Mouse (Mus musculus) CH12.LX (cell line): ENCODE data around the gene Os9. TPM values are rescaled to one million over a fixed set of nuclear protein-coding genes. Genes with fewer than 3 reads are reported as not detected.
"Not testable (repeated sequence)": the region's sequence is repeated elsewhere in the genome, so short reads cannot be mapped to it uniquely, and the experiment has no call there.

Experiments
- DNase-seq: peaks from one replicate; pipeline ENCODE4 v3.0.0-alpha.2; 2013; ENCODE audit errors: extremely low read depth
- H3K27ac ChIP-seq: 2 replicates; pipeline ENCODE4 v1.5.1; 2012; ENCODE audit warnings: low read depth, mild to moderate bottlenecking, control low read depth, moderate library complexity; ENCODE audit not compliant: insufficient read depth
- H3K27me3 ChIP-seq: replicated peaks from 2 replicates; pipeline ENCODE3; 2012; ENCODE audit warnings: inconsistent platforms
- H3K36me3 ChIP-seq, 2 experiments: replicated peaks in 1 of 2; 2 replicates each; pipeline versions ENCODE3 to v1.6.1; 2012; ENCODE audit warnings: inconsistent platforms in 1 of 2, low read length in 1 of 2, mild to moderate bottlenecking in 1 of 2, mixed read lengths in 1 of 2, moderate library complexity in 1 of 2; ENCODE audit not compliant: control insufficient read depth in 1 of 2, insufficient read depth in 1 of 2
- H3K4me1 ChIP-seq, 2 experiments: 2 replicates each; pipeline ENCODE4 v1.6.1; 2012; ENCODE audit warnings: inconsistent platforms in 1 of 2, moderate library complexity in 1 of 2; ENCODE audit not compliant: insufficient read depth in 2 of 2, control insufficient read depth in 1 of 2
- H3K4me2 ChIP-seq: 2 replicates; pipeline ENCODE4 v1.6.1; 2012; ENCODE audit warnings: low read depth, mild to moderate bottlenecking, control low read depth; ENCODE audit not compliant: poor library complexity, insufficient read depth, severe bottlenecking
- H3K4me3 ChIP-seq, 3 experiments: fragments of 150-350 bp in 1 of 3; sonication (generic) in 1 of 3; replicated peaks in 1 of 3; 2 replicates each; pipeline versions ENCODE3 to v1.5.1; 2011 to 2012; ENCODE audit warnings: low read depth in 2 of 3, low read length in 2 of 3, mild to moderate bottlenecking in 2 of 3, moderate library complexity in 2 of 3, control low read depth in 1 of 3, improper control_type of control experiment in 1 of 3, inconsistent platforms in 1 of 3, mixed read lengths in 1 of 3; ENCODE audit not compliant: poor library complexity in 1 of 3
- H3K79me2 ChIP-seq: replicated peaks from 2 replicates; pipeline ENCODE4 v1.6.1; 2012; ENCODE audit warnings: mild to moderate bottlenecking, moderate library complexity; ENCODE audit not compliant: control insufficient read depth, poor library complexity, insufficient read depth, severe bottlenecking; ENCODE audit errors: extremely low read depth
- H3K9ac ChIP-seq: 2 replicates; pipeline ENCODE4 v1.6.1; 2012; ENCODE audit warnings: low read depth, mild to moderate bottlenecking, control low read depth, moderate library complexity; ENCODE audit not compliant: insufficient read depth
- H3K9me3 ChIP-seq: replicated peaks from 2 replicates; pipeline ENCODE3; 2012; ENCODE audit warnings: low read length, inconsistent platforms, mixed read lengths
- CTCF ChIP-seq, 2 experiments: IDR thresholded peaks in 1 of 2; conservative IDR thresholded peaks in 1 of 2; 2 replicates each; pipeline ENCODE4 v1.5.1; 2011 to 2012; ENCODE audit warnings: low read depth in 2 of 2, low read length in 2 of 2, improper control_type of control experiment in 1 of 2, inconsistent platforms in 1 of 2, mild to moderate bottlenecking in 1 of 2, moderate library complexity in 1 of 2
- GABPA ChIP-seq: IDR thresholded peaks from 2 replicates; pipeline ENCODE4 v1.6.1; 2012; ENCODE audit warnings: low read depth, low read length, improper control_type of control experiment, inconsistent platforms; ENCODE audit not compliant: insufficient replicate concordance
- HCFC1 ChIP-seq: IDR thresholded peaks from 2 replicates; pipeline ENCODE4 v1.6.1; 2012; ENCODE audit warnings: low read depth, mild to moderate bottlenecking, inconsistent platforms, low read length, improper control_type of control experiment
- IRF4 ChIP-seq: IDR thresholded peaks from 2 replicates; pipeline ENCODE4 v1.6.1; 2014; ENCODE audit warnings: low read depth, mild to moderate bottlenecking, inconsistent platforms, low read length, improper control_type of control experiment
- JUN ChIP-seq: IDR thresholded peaks from 2 replicates; pipeline ENCODE4 v1.6.1; 2011; ENCODE audit warnings: low read depth, mild to moderate bottlenecking, low read length, improper control_type of control experiment, moderate library complexity; ENCODE audit not compliant: insufficient read depth
- JUND ChIP-seq: conservative IDR thresholded peaks from 2 replicates; pipeline ENCODE4 v1.6.1; 2011; ENCODE audit warnings: low read depth, low read length, improper control_type of control experiment
- KAT2A ChIP-seq: IDR thresholded peaks from 2 replicates; pipeline ENCODE4 v1.6.1; 2012; ENCODE audit warnings: low read length, improper control_type of control experiment, inconsistent platforms; ENCODE audit not compliant: insufficient replicate concordance
- MAX ChIP-seq: IDR thresholded peaks from 2 replicates; pipeline ENCODE4 v1.6.1; 2011; ENCODE audit warnings: low read length, improper control_type of control experiment
- MEF2A ChIP-seq: IDR thresholded peaks from 2 replicates; pipeline ENCODE4 v1.6.1; 2014; ENCODE audit warnings: low read depth, mild to moderate bottlenecking, inconsistent platforms, low read length, improper control_type of control experiment, borderline replicate concordance
- MYC ChIP-seq: IDR thresholded peaks from 2 replicates; pipeline ENCODE4 v1.6.1; 2011; ENCODE audit warnings: low read depth, mild to moderate bottlenecking, improper control_type of control experiment, low read length
- NELFE ChIP-seq: IDR thresholded peaks from 2 replicates; pipeline ENCODE4 v1.6.1; 2011; ENCODE audit warnings: low read depth, low read length, improper control_type of control experiment
- POLR2AphosphoS2 ChIP-seq: IDR thresholded peaks from 2 replicates; pipeline ENCODE4 v1.6.1; 2011; ENCODE audit warnings: low read depth, low read length, improper control_type of control experiment
- UBTF ChIP-seq: IDR thresholded peaks from 2 replicates; pipeline ENCODE4 v1.6.1; 2012; ENCODE audit warnings: low read depth, mild to moderate bottlenecking, inconsistent platforms, low read length, improper control_type of control experiment, moderate library complexity
- USF2 ChIP-seq: conservative IDR thresholded peaks from 2 replicates; pipeline ENCODE4 v1.6.1; 2011; ENCODE audit warnings: low read depth, low read length, improper control_type of control experiment
- ZKSCAN1 ChIP-seq: IDR thresholded peaks from 2 replicates; pipeline ENCODE4 v1.6.1; 2012; ENCODE audit warnings: low read depth, inconsistent platforms, low read length, improper control_type of control experiment, borderline replicate concordance
- ZMIZ1 ChIP-seq: IDR thresholded peaks from 2 replicates; pipeline ENCODE4 v1.6.1; 2012; ENCODE audit warnings: low read depth, mild to moderate bottlenecking, inconsistent platforms, low read length, improper control_type of control experiment
- ZNF384 ChIP-seq: IDR thresholded peaks from 2 replicates; pipeline ENCODE4 v1.6.1; 2012; ENCODE audit warnings: low read depth, low read length, improper control_type of control experiment, inconsistent platforms
- dilution Hi-C: fragments of 300-500 bp; cut with MboI; formaldehyde crosslinking; loops from 2 replicates; pipeline ENCODE4 v1.14.3; 2020; ENCODE audit warnings: low sequenced_read_pairs; ENCODE audit not compliant: extremely low pct_unique_long_range_greater_than_20kb, extremely low pct_ligation_motif_present
- in situ Hi-C: fragments of 300-500 bp; cut with MboI; formaldehyde crosslinking; loops from 3 replicates; pipeline ENCODE4 v1.14.3; 2019; ENCODE audit warnings: low sequenced_read_pairs, low pct_ligation_motif_present, low pct_unique_long_range_greater_than_20kb, mixed read lengths
- polyA plus RNA-seq: library from polyadenylated mRNA; unstranded; fragments of >175 nt; gene quantifications from 2 replicates; pipeline ENCODE4 v1.2.1, GENCODE M21; 2012; ENCODE audit warnings: low read depth; ENCODE audit not compliant: insufficient read length
- total RNA-seq, 2 experiments: library from RNA; depleted of rRNA; stranded (reverse); fragments of 300-350 nt in 1 of 2; fragments of >200 nt in 1 of 2; gene quantifications; 2 replicates each; pipeline ENCODE4 v1.2.3; 2012 to 2014

Gene Os9
- total and polyA plus RNA-seq, 3 experiments: 42.8 to 82.7 (median 61.9) TPM

DNA sequence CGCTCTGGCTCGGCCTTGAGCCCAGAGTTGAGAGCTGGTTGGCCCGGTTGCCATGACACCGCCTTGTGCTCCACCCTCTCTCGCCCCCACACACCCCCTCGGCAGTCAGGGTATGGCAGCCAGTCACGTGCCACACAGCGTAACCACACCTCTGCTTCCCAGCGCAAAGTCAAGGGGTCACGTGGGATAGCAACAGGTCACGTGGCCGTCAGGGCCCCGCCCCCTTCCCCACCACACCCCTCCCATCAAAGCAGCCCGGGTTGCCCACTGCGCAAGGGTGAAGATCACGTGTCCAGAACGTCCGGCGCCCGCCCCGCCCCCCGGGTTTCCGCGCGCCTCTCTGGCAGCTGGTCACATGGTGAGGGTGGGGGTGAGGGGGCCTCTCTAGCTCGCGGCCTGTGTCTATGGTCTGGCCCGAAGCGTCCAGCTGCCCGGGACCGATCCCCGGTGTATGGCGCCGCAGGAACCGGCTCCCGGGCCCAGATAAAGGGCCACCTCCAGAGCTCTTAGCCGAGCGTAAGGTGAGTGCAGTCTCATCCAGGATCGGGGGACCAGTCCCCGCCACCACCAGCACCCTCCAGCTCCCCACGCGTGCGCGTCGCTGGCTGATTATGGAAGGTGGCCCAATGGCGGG, 57.6 kb downstream of the Os9 start, which contains the start of gene Cdk4 (continued):
- TF ChIP-seq JUND (no peak), IRF4 (peak; percentile 49), JUN (no peak), ZNF384 (no peak), MEF2A (peak; percentile 67; the same call in 1 of the 2 replicates), MAX (peak; percentile 100), ZKSCAN1 (no peak), GABPA (no peak), NELFE (peak; percentile 88), HCFC1 (peak; percentile 81)

DNA sequence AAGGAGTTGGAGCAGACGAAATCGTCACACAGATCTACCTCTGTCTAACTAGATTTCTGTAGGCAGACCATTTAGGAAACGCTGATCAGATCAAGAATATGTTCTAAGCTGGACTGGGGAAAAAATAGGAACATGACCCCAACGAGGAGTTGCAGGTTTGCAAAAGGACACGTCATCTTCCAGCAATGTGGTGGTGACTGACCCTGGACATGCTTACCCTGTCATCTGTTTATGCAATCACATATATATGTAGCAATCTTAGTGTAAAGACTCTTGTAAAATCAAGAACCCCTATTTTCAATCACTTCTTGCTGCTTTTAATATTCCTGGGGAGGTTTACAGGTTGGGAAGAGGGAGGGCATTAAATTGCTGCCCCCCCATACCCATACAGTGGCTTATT, 58.4 kb downstream of the Os9 start:
- Histone ChIP-seq H3K4me3 (no peak overlapping the region), H3K36me3 (peaks cover 26 to 32% of the 10 kb centered on the region in 2 experiments), H3K4me1 (peaks cover 8 to 43% of the 10 kb centered on the region in 2 experiments), H3K27me3 (peaks cover 37% of the 10 kb centered on the region), H3K27ac (no peak overlapping the region), H3K9me3 (no peaks in the 10 kb centered on the region), H3K79me2 (peaks cover 21% of the 10 kb centered on the region), H3K4me2 (no peak overlapping the region), H3K9ac (no peak overlapping the region)
- dilution Hi-C loops: no loop called here
- TF ChIP-seq CTCF (conservative IDR thresholded peaks at IDR 0.05 in 1 of 2, IDR thresholded peaks at IDR 0.05 in 1 of 2; ENCODE audit: low read depth in 2 of 2, low read length in 2 of 2): no peak
- TF ChIP-seq USF2: no peak
- no peak for TF ChIP-seq ZMIZ1
- TF ChIP-seq POLR2AphosphoS2: no peak
- TF ChIP-seq UBTF: no peak
- no peak for TF ChIP-seq ZNF384
- TF ChIP-seq MYC: no peak
- no peak for TF ChIP-seq KAT2A
- no peak for DNase-seq
- in situ Hi-C loops: no loop called here

DNA sequence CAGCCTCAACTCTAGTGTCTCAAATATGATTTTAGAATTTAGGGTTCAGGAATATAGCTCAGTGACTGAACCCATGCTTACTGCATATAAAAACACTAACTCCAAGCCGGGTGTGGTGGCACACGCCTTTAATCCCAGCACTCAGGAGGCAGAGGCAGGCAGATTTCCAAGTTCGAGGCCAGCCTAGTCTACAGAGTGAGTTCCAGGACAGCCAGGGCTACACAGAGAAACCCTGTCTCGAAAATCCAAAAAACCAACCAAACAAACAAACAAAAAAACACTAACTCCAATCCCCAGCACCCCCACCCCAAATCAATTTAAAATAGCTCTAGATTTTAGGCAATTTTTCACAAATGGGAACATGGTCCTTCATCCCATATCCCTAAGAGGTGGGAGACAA, 58.8 kb downstream of the Os9 start:
- H3K36me3 ChIP-seq: peaks cover 27 to 32% of the 10 kb centered on the region in 2 experiments
- H3K4me3 ChIP-seq, in situ Hi-C loops, H3K27ac ChIP-seq, H3K4me2 ChIP-seq, H3K9me3 ChIP-seq, DNase-seq, H3K9ac ChIP-seq, dilution Hi-C loops: not testable (repeated sequence)
- peaks cover 21% of the 10 kb centered on the region for H3K79me2 ChIP-seq
- H3K27me3 ChIP-seq: peaks cover 37% of the 10 kb centered on the region
- H3K4me1 ChIP-seq: peaks cover 8 to 43% of the 10 kb centered on the region in 2 experiments
